Mouse (Mus musculus) bone marrow macrophage, adult 2 months (primary cell): ENCODE results near the gene Trpc7.

Source experiments
- CTCF ChIP-seq: IDR thresholded peaks from 2 replicates; pipeline ENCODE4 v1.5.1; 2012; ENCODE audit warnings: low read depth, mild to moderate bottlenecking, low read length, moderate library complexity
- POLR2A ChIP-seq: IDR thresholded peaks from 2 replicates; pipeline ENCODE4 v1.6.1; 2012; ENCODE audit warnings: mild to moderate bottlenecking, low read depth, low read length, borderline replicate concordance

DNA sequence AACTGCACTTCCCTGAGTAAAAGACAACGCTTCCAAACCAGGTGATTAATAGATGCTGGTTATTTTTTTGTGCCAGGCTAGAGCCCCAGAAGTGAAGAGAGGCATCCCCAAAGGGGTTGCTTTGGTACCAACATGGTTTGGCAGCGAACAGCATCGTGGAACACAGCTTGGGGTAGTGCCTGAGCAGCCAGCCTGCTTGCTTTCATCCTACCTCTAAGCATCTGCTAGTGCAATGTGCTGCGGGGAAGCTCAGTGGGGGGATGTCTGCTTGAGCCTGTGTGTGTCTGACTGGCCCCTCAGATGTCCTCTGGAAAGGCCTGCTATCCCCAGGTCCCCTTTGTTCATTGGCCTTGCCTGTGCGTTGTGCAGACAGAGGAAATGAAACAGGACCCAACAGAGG lies 42.4 kb downstream of the Trpc7 start:
- TF ChIP-seq CTCF (no peak), POLR2A (no peak)
